Mouse (Mus musculus) olfactory bulb, adult 2 months (tissue): ENCODE measurements around the gene Celf6. TPM values are rescaled to one million over a fixed set of nuclear protein-coding genes. Genes with fewer than 3 reads are reported as not detected.

Experiments
- H3K27ac ChIP-seq: fragments of 200-500 bp; 2 replicates; pipeline ENCODE4 v1.5.1; 2012; ENCODE audit warnings: low read depth, low read length; ENCODE audit not compliant: insufficient read depth
- H3K4me1 ChIP-seq: fragments of 200-500 bp; 2 replicates; pipeline ENCODE4 v1.6.1; 2012; ENCODE audit warnings: low read length; ENCODE audit not compliant: control insufficient read depth, insufficient read depth
- H3K4me3 ChIP-seq: fragments of 200-500 bp; 2 replicates; pipeline ENCODE4 v1.5.1; 2012; ENCODE audit warnings: mild to moderate bottlenecking, low read depth, low read length, moderate library complexity; ENCODE audit not compliant: insufficient read depth
- CTCF ChIP-seq: fragments of 200-500 bp; IDR thresholded peaks from 2 replicates; pipeline ENCODE4 v1.5.1; 2012; ENCODE audit warnings: low read depth, mild to moderate bottlenecking, low read length, moderate library complexity; ENCODE audit not compliant: insufficient read depth
- POLR2A ChIP-seq: fragments of 200-500 bp; IDR thresholded peaks from 2 replicates; pipeline ENCODE4 v1.6.1; 2012; ENCODE audit warnings: mild to moderate bottlenecking, low read depth, low read length, moderate library complexity; ENCODE audit not compliant: insufficient read depth
- WGBS: fragments of 180-500 bp; shearing (Covaris S2); methylation state at CpG from one replicate; pipeline ENCODE4 v1.1.7; 2018; 5-methylcytosine and 5-hydroxymethylcytosine counted together
- polyA plus RNA-seq: library from polyadenylated mRNA; stranded (reverse); fragments of >200 nt; gene quantifications from 2 replicates; pipeline ENCODE4 v1.2.4, GENCODE M21; 2012; ENCODE audit warnings: low replicate concordance; ENCODE audit not compliant: missing spikeins, insufficient read depth, insufficient read length

The Celf6 gene
- not detected in 2 replicates for polyA plus RNA-seq

DNA sequence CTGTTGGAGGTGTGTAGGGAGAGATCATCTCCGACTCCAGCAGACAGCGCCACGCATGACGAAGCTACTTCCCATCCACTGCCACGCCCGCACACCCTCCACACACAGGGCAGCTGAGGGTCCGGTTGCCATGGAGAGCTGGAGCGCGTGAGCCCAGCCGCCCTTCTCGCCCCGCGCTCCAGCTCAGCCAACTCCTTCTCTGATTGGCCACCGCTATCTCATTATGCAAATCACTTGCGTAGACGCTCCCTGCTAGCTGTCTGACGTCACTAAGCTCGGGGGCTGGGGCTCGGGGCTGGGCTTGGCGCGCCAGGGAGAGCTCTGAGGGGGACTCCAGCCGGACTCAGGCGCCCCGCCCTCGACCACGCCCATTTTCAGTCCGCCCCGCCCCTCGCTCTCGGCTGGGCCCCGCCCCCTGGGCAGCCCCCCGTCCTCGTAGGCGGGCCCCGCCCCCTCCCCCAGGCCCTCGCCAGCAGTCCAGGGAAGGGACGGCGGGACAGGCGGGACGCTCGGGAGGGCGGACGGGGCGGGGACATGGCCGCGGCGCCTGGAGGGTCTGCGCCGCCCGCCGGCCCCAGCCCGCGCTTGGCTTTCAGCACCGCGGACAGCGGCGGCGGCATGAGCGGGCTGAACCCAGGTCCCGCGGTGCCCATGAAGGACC, at the start of gene Celf6:
Celf6 (plus strand) TSS at position 74 of the 661 bp plus-strand sequence.
- H3K4me1 ChIP-seq: peaks cover 10% of the 10 kb centered on the region
- under 1% methylated on average over 61 of the region's 61 CpGs for WGBS
- peak within 1 kb of the TSS; percentile 60 for H3K4me3 ChIP-seq
- TF ChIP-seq POLR2A (peak; percentile 27; the same call in 1 of the 2 replicates), CTCF (no peak)
- no peak within 1 kb of the TSS; the same call in 1 of the 2 replicates for H3K27ac ChIP-seq

DNA sequence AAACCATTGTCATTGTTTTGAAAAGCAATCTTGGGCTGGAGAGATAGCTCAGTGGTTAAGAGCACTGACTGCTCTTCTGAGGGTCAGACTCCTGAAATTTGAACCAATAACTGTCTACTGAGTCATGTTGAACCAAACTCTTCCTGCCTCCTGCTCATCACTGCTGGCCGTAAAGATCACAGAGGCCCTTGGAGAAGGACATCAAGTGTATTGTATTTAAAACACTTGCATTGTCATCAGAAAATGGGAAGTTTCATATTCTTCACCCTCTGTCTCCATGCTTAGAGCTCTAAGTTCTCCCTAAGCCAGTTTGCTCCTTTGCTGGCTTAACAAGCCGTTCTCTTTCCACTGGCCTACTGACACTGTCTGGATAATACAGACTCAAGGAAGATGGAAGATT, 49.4 kb upstream of the Celf6 start:
- Histone ChIP-seq H3K4me3 (no peak overlapping the region), H3K27ac (no peak overlapping the region), H3K4me1 (no peaks in the 10 kb centered on the region)
- 97% methylated on average over 2 of the region's 2 CpGs for WGBS
- TF ChIP-seq POLR2A (no peak), CTCF (no peak)

DNA sequence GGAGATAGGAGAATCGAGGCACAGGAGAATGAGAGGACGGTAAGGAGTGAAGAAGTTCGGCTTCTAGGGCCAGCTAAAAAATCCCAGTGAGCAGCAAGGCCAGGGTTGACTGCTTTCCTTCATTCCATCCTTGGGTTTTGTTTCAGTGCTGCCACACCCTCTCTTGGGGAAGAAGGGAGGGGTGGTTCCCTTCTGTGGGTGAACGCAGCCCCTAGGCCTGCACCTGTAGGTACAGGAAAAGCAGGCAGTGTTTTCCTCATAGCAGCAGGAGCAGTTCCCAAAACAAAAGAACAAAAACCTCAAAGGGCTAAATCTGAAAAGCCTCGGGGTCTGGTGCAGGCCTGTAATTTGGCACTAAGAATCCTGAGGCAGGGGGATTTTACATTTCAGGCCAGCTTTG, 46.1 kb upstream of the Celf6 start:
- TF ChIP-seq POLR2A: no peak
- TF ChIP-seq CTCF: no peak
- H3K4me3 ChIP-seq: no peak overlapping the region
- 41% methylated on average over 5 of the region's 5 CpGs for WGBS
- H3K4me1 ChIP-seq: 0 out of 2 replicates have a peak, but pooled peaks cover under 1% of the 10 kb centered on the region
- H3K27ac ChIP-seq: no peak overlapping the region

DNA sequence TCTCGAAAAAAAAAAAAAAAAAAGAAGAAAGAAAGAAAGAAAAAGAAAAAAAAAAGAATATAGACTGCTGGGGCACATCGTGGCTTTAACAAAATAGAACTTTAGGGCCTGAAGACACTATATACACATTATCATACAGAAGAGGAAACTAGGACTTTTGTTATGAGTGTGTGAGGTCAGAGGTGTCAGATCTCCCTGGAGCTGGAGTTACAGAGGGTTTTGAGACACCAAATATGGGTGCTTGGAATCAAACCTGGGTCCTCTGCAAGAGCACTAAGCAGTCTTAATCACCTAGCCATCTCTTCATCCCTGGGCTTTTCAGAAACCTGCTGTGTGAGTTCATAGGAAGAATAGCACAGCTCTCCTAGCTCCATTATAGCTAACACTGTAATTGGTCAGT, 44.3 kb upstream of the Celf6 start:
- no peak for TF ChIP-seq CTCF
- no peak for TF ChIP-seq POLR2A
- Histone ChIP-seq H3K4me1 (0 out of 2 replicates have a peak, but pooled peaks cover 2% of the 10 kb centered on the region), H3K4me3 (no peak overlapping the region), H3K27ac (no peak overlapping the region)
- 76% methylated on average over 2 of the region's 2 CpGs for WGBS

DNA sequence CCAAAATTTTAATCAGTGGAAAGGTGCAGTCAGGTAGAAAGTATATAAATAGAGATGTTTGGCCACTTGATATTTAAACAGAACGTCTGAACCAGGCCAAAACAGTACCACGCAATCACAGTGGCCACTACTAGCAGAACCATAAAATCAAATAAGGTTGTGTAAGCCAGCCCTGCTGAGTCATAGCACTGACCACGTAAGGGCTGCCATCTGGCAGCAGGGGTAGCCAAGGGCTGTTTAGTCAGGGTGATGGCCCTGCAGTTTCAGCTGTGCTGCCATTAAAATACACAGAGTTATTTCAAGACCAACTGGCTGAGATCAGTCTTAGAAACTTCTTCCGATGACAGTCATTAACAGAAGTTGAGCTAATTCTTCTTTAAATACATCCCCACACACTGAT, 43.8 kb upstream of the Celf6 start:
- Histone ChIP-seq H3K4me3 (no peak overlapping the region), H3K27ac (no peak overlapping the region), H3K4me1 (0 out of 2 replicates have a peak, but pooled peaks cover 2% of the 10 kb centered on the region)
- WGBS: 58% methylated on average over 4 of the region's 4 CpGs
- no peak for TF ChIP-seq POLR2A
- no peak for TF ChIP-seq CTCF

DNA sequence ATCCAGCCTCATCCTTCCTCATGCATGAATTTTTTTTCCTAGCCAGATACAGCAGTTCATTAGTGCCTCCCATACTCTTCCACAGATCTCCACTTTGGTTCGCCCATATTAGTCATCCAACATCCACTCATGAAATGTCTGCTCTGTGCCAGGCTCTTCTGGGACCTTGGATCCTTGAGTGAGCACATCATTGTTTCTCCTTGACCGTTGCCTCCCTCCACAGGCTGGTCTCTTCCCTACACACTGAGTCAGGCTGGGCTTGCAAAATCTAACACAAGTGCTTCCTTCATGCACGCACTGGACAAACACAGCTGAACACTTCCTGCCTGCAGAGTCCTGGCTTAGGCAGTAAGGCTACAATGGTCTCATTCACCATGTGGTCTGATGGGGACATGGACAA, 40.1 kb upstream of the Celf6 start:
- WGBS: 78% methylated on average over 3 of the region's 3 CpGs
- no peak for TF ChIP-seq CTCF
- TF ChIP-seq POLR2A: no peak

DNA sequence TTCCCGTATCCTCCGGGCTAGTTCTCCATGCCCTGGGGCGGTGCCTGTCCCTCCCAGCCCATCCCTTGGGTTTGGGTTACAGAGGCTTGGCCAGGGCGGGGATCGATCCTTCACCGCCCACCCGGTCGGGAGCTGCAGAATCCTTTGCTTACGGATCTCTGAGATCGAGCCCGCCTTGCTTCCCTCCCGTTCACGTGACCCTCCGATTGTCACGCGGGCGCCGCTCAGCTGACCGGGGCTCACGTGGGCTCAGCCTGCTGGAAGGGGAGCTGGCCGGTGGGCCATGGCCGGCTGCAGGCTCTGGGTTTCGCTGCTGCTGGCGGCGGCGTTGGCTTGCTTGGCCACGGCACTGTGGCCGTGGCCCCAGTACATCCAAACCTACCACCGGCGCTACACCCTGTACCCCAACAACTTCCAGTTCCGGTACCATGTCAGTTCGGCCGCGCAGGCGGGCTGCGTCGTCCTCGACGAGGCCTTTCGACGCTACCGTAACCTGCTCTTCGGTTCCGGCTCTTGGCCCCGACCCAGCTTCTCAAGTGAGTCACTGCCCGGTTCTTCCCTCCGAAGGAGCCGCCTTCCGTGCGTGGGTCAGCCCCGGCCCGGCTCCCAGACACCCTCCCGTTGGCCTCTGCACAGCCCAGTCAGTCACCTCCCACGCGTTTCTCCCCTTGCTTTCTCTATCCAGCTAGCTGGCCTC, 38.1 kb upstream of the Celf6 start, which contains the start of the genes Hexa and Tmem202:
Hexa (plus strand) TSS at position 100 of the 697 bp plus-strand sequence.
Tmem202 (minus strand) TSS at position 407 of the 697 bp plus-strand sequence.
- H3K4me1 ChIP-seq: peaks cover 9% of the 10 kb centered on the region
- peak within 1 kb of the TSS; percentile 76 for H3K4me3 ChIP-seq
- under 1% methylated on average over 55 of the region's 55 CpGs for WGBS
- peak within 1 kb of the TSS; percentile 41; the same call in 1 of the 2 replicates for H3K27ac ChIP-seq
- TF ChIP-seq CTCF (no peak), POLR2A (peak; percentile 69)

More for the DNA sequence above, 40.1 kb upstream of the Celf6 start:
- Histone ChIP-seq H3K4me3 (no peak overlapping the region), H3K4me1 (peaks cover 6% of the 10 kb centered on the region), H3K27ac (no peak overlapping the region)

DNA sequence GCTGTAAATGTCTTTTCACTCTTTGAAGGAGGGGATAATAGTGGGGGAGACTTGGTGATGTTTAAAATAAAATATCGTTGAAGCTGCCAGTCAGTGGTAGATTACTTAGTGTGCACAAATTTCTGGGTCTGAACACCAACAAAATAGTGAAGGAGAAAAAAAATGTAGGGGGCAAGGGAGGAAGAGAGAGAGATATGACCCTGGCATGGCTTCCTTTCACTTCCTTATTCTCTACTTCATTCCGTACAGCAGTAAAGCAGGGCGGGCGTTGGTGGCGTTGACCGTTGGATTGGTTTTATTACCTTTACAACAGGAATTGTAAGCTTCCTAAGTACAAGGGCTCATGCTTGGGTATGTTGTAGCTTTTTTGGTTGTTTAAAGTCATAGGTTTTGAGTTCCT, 36.1 kb upstream of the Celf6 start:
- H3K4me3 ChIP-seq: no peak overlapping the region
- no peak overlapping the region for H3K27ac ChIP-seq
- 90% methylated on average over 6 of the region's 6 CpGs for WGBS
- TF ChIP-seq POLR2A: no peak
- no peak for TF ChIP-seq CTCF
- H3K4me1 ChIP-seq: peaks cover 11% of the 10 kb centered on the region

DNA sequence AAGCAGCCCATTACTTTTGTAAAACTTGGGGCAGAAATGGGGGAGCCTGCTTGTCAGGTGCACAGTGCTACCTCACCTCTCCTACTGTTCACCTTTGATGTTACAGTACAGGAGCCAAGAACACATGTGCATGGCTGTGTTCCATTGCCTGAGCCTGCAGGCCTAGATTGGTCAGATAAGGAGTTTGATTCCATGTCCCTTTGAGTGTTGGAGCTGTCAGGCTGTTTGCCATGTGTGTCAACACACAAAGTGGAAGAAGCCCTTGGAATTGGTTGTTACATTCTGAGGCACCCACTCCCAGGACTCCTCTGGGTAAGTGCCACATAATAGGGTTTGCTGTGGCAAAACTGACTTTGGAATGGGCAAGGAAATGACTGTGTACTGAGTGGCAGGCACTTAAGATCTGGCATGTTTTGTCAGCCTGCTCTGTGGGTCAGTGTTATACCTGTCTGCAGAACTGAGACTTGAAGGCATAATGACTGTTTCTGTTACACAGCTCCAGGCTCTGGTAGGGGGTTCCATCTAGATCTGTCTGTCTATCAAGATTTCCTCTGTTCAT, 34.9 kb upstream of the Celf6 start:
- Histone ChIP-seq H3K4me3 (no peak overlapping the region), H3K27ac (no peak overlapping the region), H3K4me1 (peaks cover 10% of the 10 kb centered on the region)
- no peak for TF ChIP-seq POLR2A
- TF ChIP-seq CTCF: no peak
